Mouse (Mus musculus) brain, embryonic 14.5 days (tissue): ENCODE results near the gene Cox6a2. TPM values are rescaled to one million over a fixed set of nuclear protein-coding genes. Genes with fewer than 3 reads are reported as not detected.

Experiments used
- DNase-seq: peaks from one replicate; pipeline ENCODE4 v3.0.0-alpha.2; 2011; ENCODE audit warnings: low read depth
- CTCF ChIP-seq: fragments of 200-500 bp; IDR thresholded peaks from 2 replicates; pipeline ENCODE4 v1.5.1; 2012; ENCODE audit warnings: inconsistent platforms, mild to moderate bottlenecking, moderate library complexity, borderline replicate concordance; ENCODE audit not compliant: insufficient read depth, insufficient read length; ENCODE audit errors: extremely low read depth
- POLR2A ChIP-seq: fragments of 200-500 bp; IDR thresholded peaks from 2 replicates; pipeline ENCODE4 v1.6.1; 2012; ENCODE audit warnings: mild to moderate bottlenecking, inconsistent platforms, borderline replicate concordance; ENCODE audit not compliant: poor library complexity, insufficient read depth, insufficient read length, severe bottlenecking; ENCODE audit errors: extremely low read depth
- polyA plus RNA-seq: library from polyadenylated mRNA; depleted of rRNA; stranded (reverse); fragments of >200 nt; gene quantifications from 2 replicates; pipeline ENCODE4 v1.2.3, GENCODE M21; 2012; rRNA removed

The Cox6a2 gene
- 0.68 and 0.77 TPM in 2 replicates for polyA plus RNA-seq

GRCm38 (mm10) chr7:128206152-128206551 lies at the start of gene Cox6a2:
Gene Cox6a2 (minus strand): TSS chr7:128206387.
- TF ChIP-seq POLR2A (no peak), CTCF (no peak)
- DNase-seq, result no peak

GRCm38 (mm10) chr7:128255757-128256156 lies 49.6 kb upstream of the Cox6a2 start:
- no peak for DNase-seq
- no peak for TF ChIP-seq CTCF
- no peak for TF ChIP-seq POLR2A

GRCm38 (mm10) chr7:128254978-128255377 lies 48.8 kb upstream of the Cox6a2 start:
- no peak for DNase-seq
- TF ChIP-seq CTCF (no peak), POLR2A (no peak)

GRCm38 (mm10) chr7:128252609-128253008 lies 46.4 kb upstream of the Cox6a2 start:
- DNase-seq, result peak; percentile 78
- TF ChIP-seq CTCF (no peak), POLR2A (no peak)

GRCm38 (mm10) chr7:128251946-128252345 lies 45.8 kb upstream of the Cox6a2 start:
- no peak for DNase-seq

GRCm38 (mm10) chr7:128249998-128250397 lies 43.8 kb upstream of the Cox6a2 start:
- TF ChIP-seq CTCF (no peak), POLR2A (no peak)

More at GRCm38 (mm10) chr7:128251946-128252345, 45.8 kb upstream of the Cox6a2 start:
- TF ChIP-seq POLR2A (no peak), CTCF (no peak)

GRCm38 (mm10) chr7:128248081-128249042 lies 42.2 kb upstream of the Cox6a2 start:
- DNase-seq, result no peak
- TF ChIP-seq POLR2A (no peak), CTCF (no peak)

More at GRCm38 (mm10) chr7:128249998-128250397, 43.8 kb upstream of the Cox6a2 start:
- no peak for DNase-seq

GRCm38 (mm10) chr7:128247443-128247842 lies 41.3 kb upstream of the Cox6a2 start:
- DNase-seq, result peak; percentile 93
- peak; percentile 71; the same call in 1 of the 2 replicates for TF ChIP-seq CTCF
- no peak for TF ChIP-seq POLR2A

- TF ChIP-seq POLR2A (no peak), CTCF (no peak)
- peak; percentile 63 for DNase-seq
Measured at GRCm38 (mm10) chr7:128246496-128247391, 40.6 kb upstream of the Cox6a2 start, which contains the start of gene Tgfb1i1. Gene Tgfb1i1 (plus strand): TSS chr7:128246812.

GRCm38 (mm10) chr7:128245547-128245946 lies 39.4 kb upstream of the Cox6a2 start:
- no peak for DNase-seq
- TF ChIP-seq CTCF, result no peak
- TF ChIP-seq POLR2A, result no peak
